Mouse (Mus musculus) small intestine, adult 2 months (tissue): ENCODE data around the gene Lrrc4c. TPM values are rescaled to one million over a fixed set of nuclear protein-coding genes. Genes with fewer than 3 reads are reported as not detected.

Experiments used
- H3K27ac ChIP-seq: fragments of 200-500 bp; 2 replicates; pipeline ENCODE4 v1.5.1; 2012; ENCODE audit warnings: low read depth, low read length, control low read depth, inconsistent platforms; ENCODE audit not compliant: insufficient read depth
- H3K27me3 ChIP-seq: fragments of 200-500 bp; 2 replicates; pipeline ENCODE4 v1.6.1; 2012; ENCODE audit warnings: mild to moderate bottlenecking, moderate library complexity, low read length, inconsistent platforms; ENCODE audit not compliant: control insufficient read depth, insufficient read depth
- H3K36me3 ChIP-seq: fragments of 200-500 bp; 2 replicates; pipeline ENCODE4 v1.6.1; 2012; ENCODE audit warnings: mild to moderate bottlenecking, low read length, control low read depth, inconsistent platforms; ENCODE audit not compliant: control insufficient read depth, insufficient read depth
- H3K4me1 ChIP-seq: fragments of 200-500 bp; 2 replicates; pipeline ENCODE4 v1.6.1; 2012; ENCODE audit warnings: low read length, inconsistent platforms, mixed read lengths; ENCODE audit not compliant: control insufficient read depth, insufficient read depth, insufficient read length
- H3K4me3 ChIP-seq: fragments of 200-500 bp; 2 replicates; pipeline ENCODE4 v1.5.1; 2012; ENCODE audit warnings: low read depth, mild to moderate bottlenecking, control low read depth, inconsistent platforms, low read length, moderate library complexity
- CTCF ChIP-seq: fragments of 200-500 bp; IDR thresholded peaks from 2 replicates; pipeline ENCODE4 v1.5.1; 2012; ENCODE audit warnings: low read depth, mild to moderate bottlenecking, control low read depth, inconsistent platforms, low read length, moderate library complexity, mixed read lengths; ENCODE audit not compliant: insufficient replicate concordance, insufficient read length; ENCODE audit errors: extremely low read depth
- POLR2A ChIP-seq: fragments of 200-500 bp; IDR thresholded peaks from 2 replicates; pipeline ENCODE4 v1.6.1; 2012; ENCODE audit warnings: low read depth, mild to moderate bottlenecking, control low read depth, inconsistent platforms, low read length, moderate library complexity
- WGBS: fragments of 180-500 bp; shearing (Covaris S2); methylation state at CpG from one replicate; pipeline ENCODE4 v1.1.7; 2018; 5-methylcytosine and 5-hydroxymethylcytosine counted together
- polyA plus RNA-seq: library from polyadenylated mRNA; depleted of rRNA; stranded (reverse); fragments of >200 nt; gene quantifications from 2 replicates; pipeline ENCODE4 v1.2.3, GENCODE M21; 2012

The Lrrc4c gene
- polyA plus RNA-seq, 1 experiment, result 0.15 TPM

GRCm38 (mm10) chr2:96537469-96537868 is 219.5 kb downstream of the Lrrc4c start:
- H3K27ac ChIP-seq, result no peak overlapping the region
- WGBS, result 69% methylated on average over 3 of the region's 3 CpGs
- no peaks in the 10 kb centered on the region for H3K27me3 ChIP-seq
- TF ChIP-seq CTCF (no peak), POLR2A (no peak)
- H3K4me3 ChIP-seq, result no peak overlapping the region
- H3K36me3 ChIP-seq, result no peaks in the 10 kb centered on the region
- no peaks in the 10 kb centered on the region for H3K4me1 ChIP-seq

DNA sequence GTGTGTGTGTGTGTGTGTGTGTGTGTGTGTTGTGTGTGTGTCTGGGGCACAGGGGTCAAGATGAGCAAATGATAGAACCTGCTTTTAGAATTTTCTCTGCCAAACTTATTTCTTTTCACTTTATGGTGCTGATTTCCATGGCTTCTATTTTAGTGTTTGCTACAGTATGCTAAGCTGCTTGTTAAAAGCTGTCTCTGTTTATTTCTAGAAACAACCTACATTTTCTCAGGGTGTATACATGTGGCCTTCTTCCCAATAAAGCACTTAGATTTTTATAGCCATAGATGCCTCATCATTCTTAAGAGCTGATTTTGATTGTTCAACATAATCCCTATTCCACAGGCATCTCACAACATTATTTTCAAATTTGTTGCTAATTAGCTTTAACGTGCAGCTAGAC is 229.2 kb downstream of the Lrrc4c start:
- no peaks in the 10 kb centered on the region for H3K36me3 ChIP-seq
- TF ChIP-seq POLR2A, result no peak
- H3K27me3 ChIP-seq, result no peaks in the 10 kb centered on the region
- H3K4me3 ChIP-seq, result no peak overlapping the region
- no peaks in the 10 kb centered on the region for H3K4me1 ChIP-seq
- WGBS, result 80% methylated on average over 1 of the region's 1 CpGs
- H3K27ac ChIP-seq, result no peak overlapping the region

- Histone ChIP-seq H3K4me1 (no peaks in the 10 kb centered on the region), H3K27ac (no peak overlapping the region), H3K4me3 (no peak overlapping the region), H3K27me3 (no peaks in the 10 kb centered on the region), H3K36me3 (no peaks in the 10 kb centered on the region)
- 85% methylated on average over 2 of the region's 2 CpGs for WGBS
- TF ChIP-seq CTCF (no peak), POLR2A (no peak)
These were observed 255.8 kb downstream of the Lrrc4c start for GRCm38 (mm10) chr2:96573755-96574154.

- Histone ChIP-seq H3K27me3 (no peaks in the 10 kb centered on the region), H3K36me3 (no peaks in the 10 kb centered on the region), H3K4me3 (no peak overlapping the region), H3K4me1 (no peaks in the 10 kb centered on the region), H3K27ac (no peak overlapping the region)
- no peak for TF ChIP-seq CTCF
- no peak for TF ChIP-seq POLR2A
- WGBS, result 81% methylated on average over 8 of the region's 8 CpGs
These were observed 259.7 kb downstream of the Lrrc4c start for GRCm38 (mm10) chr2:96577701-96578100.

GRCm38 (mm10) chr2:96580136-96580733 is 262.3 kb downstream of the Lrrc4c start:
- Histone ChIP-seq H3K4me3 (no peak overlapping the region), H3K4me1 (no peaks in the 10 kb centered on the region), H3K27me3 (no peaks in the 10 kb centered on the region), H3K27ac (no peak overlapping the region), H3K36me3 (no peaks in the 10 kb centered on the region)
- WGBS, result 69% methylated on average over 1 of the region's 1 CpGs
- no peak for TF ChIP-seq POLR2A
- no peak for TF ChIP-seq CTCF

DNA sequence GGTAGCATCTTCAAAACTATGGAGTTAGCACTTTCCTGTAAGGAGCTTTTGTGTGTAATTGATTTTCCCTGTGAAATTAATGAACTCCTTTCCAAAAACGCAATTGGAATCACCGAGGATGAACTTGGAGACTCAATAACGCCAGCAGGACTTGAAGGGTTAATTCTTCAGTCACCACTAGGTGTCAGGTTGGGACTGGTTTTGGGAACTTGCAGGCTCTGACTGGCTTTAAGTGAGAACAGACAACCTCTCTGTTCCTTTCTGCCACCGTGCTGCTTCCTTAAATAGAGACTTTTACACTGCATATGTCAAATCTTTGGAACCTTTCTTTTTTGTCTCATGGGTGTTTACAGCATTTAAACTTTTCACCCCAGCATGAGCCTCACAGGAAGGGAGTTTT is 267.7 kb downstream of the Lrrc4c start:
- Histone ChIP-seq H3K36me3 (no peaks in the 10 kb centered on the region), H3K27me3 (no peaks in the 10 kb centered on the region), H3K4me3 (no peak overlapping the region), H3K4me1 (no peaks in the 10 kb centered on the region), H3K27ac (no peak overlapping the region)
- WGBS, result 6% methylated on average over 4 of the region's 4 CpGs
- no peak for TF ChIP-seq POLR2A
- no peak for TF ChIP-seq CTCF

DNA sequence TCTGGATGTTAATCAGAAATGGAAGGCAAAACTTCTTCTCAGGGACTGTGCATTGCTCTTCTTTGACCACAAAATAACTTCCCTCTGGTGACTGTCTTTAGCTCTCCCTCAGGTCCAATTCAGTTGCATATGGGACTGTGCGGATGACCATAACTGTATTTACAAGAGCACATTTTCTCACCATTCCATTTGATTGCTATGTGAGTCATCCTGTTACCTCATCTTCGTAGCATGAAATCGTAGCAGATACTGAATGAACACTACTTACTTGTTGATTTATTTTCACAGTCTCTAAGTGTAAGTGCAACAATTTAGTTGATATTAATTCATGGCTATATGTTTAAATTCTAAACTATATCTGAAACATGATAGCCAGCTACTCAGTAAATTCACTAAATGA is 286.8 kb downstream of the Lrrc4c start:
- TF ChIP-seq CTCF (no peak), POLR2A (no peak)
- Histone ChIP-seq H3K4me3 (no peak overlapping the region), H3K27ac (no peak overlapping the region), H3K36me3 (no peaks in the 10 kb centered on the region), H3K4me1 (no peaks in the 10 kb centered on the region), H3K27me3 (no peaks in the 10 kb centered on the region)
- 80% methylated on average over 3 of the region's 3 CpGs for WGBS

DNA sequence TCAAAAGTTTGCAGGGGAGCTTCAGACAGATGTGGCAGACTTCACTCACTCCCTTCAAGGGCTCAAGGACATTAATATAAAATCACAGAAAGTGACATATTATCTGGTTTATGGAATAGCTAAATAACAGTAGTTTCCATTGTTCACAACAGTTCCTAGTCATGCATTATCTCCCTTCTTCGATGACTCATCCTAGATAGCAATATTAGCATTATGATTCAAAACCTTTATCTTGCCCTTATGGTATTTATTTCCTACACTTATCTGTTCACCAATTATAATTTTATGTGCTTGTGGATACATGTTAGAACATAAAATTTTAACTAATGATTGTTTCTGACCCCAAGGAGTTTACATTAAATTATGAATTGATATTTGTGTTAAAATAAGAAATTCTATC is 296.2 kb downstream of the Lrrc4c start:
- H3K27ac ChIP-seq, result no peak overlapping the region
- H3K4me3 ChIP-seq, result no peak overlapping the region
- 33% methylated on average over 1 of the region's 1 CpGs for WGBS

More for the DNA sequence above, 296.2 kb downstream of the Lrrc4c start:
- no peaks in the 10 kb centered on the region for H3K27me3 ChIP-seq
- H3K4me1 ChIP-seq, result no peaks in the 10 kb centered on the region
- TF ChIP-seq CTCF (no peak), POLR2A (no peak)
- H3K36me3 ChIP-seq, result no peaks in the 10 kb centered on the region
